Mouse (Mus musculus): ENCODE data around the gene St5.

St5 gene

DNA sequence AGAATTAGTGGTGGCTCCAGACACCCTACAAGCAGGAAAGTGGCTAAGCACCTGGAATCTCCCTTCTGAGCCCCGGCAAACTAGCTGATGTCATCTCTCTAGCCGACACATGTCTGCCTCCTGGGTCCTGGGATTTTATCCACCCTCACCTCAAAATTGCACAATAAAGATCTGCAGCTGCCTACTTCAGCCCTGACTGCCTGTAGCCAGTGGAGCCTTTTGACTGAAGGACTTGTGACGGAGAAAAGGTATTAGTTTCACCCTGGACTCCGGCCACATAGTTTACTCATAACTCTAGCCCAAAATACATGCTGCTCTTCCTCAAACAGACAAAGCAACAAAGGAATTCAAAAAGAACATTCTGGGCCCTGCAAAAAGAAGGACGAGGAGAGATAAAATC lies 66.0 kb downstream of the St5 start:
- WGBS: 68% methylated on average over 5 of the region's 5 CpGs

DNA sequence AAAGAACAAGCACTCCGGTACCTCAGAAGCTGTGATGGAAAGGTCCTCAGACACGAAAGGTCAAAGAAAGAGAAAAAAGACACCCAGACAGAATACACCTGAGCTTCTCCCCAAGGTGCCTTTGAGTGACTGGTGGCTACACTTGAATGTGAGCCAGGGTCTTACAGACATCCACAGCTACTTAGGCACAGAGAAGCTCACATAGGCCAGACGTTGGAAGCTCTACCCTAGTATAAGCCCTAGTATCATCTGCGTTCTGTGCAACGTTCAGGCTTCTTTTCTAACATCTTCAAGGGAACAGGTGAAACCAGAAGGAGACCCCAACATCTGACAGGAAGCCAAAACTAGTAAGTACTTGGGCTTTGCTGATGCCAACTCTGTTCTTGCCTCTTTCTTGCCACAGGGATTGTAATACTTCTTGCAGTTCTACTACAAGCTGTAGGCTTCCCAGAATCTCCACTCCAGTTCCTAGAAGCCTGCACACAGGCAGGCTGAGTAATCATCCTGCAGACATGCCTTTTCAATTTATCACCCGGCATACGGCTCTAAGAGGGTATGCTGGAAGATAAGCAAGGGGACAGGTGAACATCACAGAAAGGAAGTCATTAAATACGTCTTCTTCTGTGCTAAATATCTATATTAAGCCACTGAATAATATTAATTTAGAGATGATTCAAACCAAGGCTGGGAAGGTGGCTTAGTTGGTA lies 67.2 kb downstream of the St5 start:
- WGBS: 84% methylated on average over 8 of the region's 8 CpGs

DNA sequence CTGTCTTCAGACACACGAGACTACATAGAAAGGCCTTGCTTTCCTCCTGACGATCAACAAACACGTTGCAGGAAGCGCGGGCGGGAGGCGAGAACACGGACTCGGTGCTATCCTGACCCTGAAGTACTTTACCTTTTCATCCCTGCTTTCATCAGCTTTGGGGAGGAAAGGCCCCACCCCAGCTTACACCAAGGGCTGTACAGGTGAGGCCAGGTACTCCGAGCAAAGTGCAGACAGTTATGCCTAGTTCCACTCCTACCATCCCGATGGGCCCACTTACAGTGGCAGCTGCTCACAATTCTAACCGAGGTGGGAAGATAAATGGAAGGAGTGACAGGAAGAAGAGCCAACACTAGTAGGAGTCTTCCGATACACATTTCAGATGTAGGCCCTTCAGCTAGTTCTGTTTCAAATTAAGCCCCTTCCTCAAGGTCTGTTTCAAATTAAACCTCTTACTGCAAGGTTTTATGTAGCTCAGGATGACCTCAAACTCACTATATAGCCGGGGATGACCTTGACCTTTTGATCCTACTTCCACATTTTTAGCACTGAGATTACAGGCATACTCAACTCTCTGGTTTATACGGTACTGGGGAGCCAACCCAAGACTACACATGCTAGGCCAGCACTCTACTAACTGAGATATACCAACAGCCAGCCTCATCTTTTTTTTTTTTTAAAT lies 69.9 kb downstream of the St5 start:
- WGBS: 87% methylated on average over 15 of the region's 15 CpGs

DNA sequence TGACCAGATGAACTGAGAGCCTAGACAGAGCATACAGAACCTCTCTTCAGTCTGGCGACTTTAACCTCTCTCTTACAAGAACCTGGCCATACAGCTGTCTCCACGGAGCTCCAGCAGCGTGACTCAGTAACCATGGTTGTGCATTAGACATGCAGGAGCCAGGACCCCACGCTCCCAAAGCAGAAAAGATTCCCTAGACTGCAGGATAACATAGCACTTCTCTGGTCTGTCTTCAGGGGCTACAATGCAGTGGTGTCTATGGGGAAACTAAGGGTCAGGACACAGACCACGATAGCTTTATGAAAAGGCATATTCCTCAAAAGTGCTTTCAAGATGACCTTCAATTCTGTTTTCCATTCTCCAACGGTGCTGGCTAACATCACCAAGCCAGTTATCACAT lies 72.1 kb downstream of the St5 start:
- WGBS: 76% methylated on average over 6 of the region's 6 CpGs

DNA sequence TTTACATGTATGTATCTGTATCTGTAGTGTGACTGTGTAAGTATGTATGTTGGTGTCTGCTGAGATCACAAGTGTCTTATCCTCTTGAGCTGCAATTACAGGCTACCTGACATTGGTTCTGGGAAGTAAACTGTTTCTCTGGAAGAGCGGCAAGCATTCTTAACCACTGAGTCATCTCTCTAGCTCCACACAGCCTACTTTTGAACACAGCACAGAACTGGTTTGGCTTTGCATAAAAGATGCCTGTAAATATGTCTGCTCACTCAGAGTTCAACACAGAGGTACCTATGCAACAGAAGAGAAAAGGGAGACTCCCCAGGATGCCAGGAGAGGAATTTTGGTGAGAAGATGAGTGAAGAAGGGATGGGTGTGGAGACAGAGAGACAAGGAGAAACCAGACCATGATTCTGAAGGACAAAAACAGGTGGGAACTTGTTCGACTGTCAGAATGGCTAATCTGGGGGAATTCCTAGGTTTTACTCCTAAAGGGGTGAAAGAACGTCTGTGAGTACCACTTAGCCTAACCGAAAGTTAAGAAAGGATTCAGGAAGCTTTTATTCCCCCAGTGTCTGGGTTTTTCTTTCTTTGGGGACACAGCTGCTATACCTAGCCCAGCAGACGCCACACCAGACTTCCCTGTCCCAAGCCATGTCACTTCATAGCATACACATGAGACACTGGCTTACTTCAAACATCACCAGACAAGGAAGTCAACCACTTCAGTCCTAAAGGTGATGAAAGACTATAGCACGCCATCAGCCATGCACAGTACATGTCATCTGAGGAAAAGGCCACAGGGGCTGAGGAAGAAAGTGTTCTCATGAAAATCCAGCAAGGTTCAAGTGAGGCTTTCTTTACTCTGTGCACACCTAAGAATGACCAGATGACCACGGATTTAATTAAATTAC lies 73.3 kb downstream of the St5 start:
- WGBS: 81% methylated on average over 7 of the region's 7 CpGs

DNA sequence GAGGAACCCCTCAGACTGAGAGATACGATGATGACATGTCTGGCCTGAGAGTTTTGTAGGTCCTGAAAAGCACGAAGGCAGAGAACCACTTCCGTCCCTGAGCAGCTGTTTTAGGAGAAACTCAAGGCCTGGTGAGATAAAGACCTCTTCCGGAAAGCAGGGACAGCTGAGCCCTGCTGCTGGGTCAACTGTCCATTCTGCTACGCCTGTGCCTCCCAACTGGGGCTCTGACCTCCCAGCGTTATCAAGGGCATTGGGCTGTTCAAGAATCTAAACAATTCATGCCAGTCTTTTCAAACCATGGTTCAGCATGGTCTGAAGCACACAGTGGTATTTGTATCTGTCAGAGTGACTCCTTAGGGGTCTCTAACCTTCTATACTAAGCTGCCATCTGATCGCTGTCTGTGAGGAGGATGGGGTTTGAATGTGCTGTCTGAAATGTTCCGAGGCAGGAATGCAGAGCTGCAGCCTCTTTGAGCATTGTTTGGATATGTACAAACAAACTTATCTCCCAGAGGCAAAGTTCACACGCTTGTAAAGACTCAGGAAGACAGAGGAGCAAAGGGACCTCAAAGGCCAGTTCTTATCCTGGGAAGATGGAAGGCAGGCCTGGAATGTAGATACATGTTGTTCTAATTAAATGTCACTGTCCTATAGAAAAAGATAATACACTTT lies 74.3 kb downstream of the St5 start:
- 78% methylated on average over 9 of the region's 9 CpGs for WGBS

DNA sequence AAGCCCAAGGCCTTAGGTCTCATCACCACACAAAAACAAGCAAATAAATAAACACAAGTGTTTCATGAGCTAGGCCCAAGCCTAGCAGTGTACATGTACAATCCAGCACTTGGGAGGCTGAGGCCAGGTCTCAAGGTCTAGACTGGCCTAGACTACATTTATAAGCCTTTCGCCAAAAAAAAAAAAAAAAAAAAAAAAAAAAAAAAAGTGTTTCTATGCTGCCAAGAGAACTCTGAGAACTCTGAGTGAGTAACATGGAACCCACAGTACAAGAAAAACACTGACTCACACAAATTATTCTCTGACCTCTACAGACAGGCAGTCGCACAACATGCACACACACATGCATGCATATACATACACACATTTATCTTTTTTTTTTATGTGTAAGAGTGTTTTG lies 75.6 kb downstream of the St5 start:
- 83% methylated on average over 2 of the region's 2 CpGs for WGBS

DNA sequence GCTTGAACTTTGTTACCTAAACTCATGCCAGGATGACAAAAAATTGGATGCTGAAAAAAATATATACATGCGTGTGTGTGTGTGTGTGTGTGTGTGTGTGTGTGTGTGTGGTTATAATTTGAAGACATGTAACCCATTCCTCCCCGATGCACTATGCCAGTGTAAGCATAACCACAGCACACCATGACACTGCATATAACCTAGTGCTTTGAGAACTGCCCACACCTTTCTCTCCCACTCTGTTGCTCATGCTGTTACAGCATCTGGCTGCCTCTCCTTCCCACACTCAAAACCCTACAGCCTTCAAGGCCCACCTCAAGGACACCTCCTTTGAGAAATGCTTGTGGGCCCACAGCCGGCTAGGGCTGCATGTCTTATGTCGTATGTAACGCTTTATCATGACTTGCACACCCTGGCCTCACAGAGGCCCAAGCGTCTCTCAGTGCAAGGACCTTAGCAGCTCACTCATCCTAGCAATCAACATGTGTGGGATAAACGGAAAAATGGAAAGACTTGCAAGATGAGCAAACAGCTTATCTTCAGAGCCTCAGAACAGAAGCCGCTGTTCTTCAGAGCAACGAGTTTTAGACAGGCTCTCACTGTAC lies 81.1 kb downstream of the St5 start:
- 82% methylated on average over 9 of the region's 9 CpGs for WGBS

DNA sequence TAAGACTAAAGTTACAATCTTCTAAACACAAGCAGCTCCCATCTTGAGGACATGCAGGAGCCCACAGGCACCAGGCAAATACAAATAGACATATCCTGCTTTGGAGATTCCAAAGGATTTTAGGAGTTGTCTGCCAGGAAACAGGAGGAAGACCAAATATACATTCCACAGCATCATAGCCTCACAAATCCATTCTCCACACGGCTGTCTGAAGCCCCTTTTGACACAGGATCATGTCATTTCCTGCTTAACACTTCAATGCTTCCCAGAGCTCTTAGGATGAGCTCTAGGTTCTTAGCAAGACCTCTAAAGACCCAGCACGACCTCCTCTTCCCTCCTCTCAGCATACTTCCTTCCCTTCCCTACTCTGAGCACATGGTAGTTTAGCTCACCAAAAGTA lies 82.4 kb downstream of the St5 start:
- WGBS: 60% methylated on average over 2 of the region's 2 CpGs

DNA sequence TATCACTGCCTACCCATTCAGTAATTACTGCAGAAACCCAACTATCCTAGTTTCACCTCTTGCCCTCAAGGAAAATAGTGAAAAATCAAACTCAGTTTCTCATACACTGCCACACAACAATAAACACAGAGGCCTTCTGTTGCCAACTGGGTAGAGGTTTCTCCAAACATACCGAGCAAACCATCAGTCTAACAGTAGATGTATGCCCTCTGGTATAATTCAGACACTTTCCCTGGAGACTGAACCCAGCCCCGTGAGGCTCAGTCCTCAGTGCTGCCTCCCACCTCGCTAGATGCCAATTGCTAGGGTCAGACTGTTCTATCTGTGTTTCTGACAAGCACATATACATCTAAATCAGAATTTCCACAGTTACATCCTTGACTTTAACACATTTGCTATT lies 83.1 kb downstream of the St5 start:
- WGBS: 82% methylated on average over 3 of the region's 3 CpGs

DNA sequence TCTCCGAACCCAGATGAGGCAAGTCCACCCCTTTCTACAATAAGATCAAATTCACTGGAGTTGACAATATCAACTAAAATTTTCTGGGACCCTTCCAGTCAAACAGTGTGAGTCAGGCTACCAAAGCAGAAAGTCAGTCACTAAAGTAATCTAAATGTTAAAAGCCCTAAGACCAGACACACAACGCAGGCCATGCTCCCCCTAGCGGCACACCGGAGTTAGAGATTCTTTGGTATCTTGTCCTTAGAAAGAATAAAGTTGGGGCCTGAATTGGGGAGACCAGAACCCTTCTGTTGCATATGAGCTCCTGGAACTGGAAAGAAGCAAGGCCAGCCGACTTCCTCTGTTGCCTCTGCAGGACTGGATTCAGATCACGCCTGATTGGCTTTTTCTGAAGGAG lies 84.7 kb downstream of the St5 start:
- 32% methylated on average over 6 of the region's 6 CpGs for WGBS

DNA sequence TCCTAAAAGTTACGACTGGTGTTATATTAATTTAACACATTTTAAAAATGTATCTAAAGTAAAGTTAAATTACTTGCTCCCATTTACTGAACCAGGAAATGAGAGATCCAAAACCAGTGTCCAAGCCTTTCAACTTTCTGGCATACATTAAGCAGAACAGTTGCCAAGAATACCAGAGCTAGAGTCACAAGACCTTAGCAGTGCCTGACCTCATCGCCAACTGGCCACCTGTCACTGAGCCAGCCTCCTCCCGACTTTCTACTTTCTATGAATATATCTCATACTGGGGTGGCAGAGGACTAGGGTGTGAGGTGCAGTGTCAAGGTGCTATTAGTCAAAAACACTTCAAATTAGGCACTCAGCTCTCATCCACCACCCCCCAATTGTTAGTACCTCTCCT lies 85.6 kb downstream of the St5 start:
- WGBS: 56% methylated on average over 3 of the region's 3 CpGs

DNA sequence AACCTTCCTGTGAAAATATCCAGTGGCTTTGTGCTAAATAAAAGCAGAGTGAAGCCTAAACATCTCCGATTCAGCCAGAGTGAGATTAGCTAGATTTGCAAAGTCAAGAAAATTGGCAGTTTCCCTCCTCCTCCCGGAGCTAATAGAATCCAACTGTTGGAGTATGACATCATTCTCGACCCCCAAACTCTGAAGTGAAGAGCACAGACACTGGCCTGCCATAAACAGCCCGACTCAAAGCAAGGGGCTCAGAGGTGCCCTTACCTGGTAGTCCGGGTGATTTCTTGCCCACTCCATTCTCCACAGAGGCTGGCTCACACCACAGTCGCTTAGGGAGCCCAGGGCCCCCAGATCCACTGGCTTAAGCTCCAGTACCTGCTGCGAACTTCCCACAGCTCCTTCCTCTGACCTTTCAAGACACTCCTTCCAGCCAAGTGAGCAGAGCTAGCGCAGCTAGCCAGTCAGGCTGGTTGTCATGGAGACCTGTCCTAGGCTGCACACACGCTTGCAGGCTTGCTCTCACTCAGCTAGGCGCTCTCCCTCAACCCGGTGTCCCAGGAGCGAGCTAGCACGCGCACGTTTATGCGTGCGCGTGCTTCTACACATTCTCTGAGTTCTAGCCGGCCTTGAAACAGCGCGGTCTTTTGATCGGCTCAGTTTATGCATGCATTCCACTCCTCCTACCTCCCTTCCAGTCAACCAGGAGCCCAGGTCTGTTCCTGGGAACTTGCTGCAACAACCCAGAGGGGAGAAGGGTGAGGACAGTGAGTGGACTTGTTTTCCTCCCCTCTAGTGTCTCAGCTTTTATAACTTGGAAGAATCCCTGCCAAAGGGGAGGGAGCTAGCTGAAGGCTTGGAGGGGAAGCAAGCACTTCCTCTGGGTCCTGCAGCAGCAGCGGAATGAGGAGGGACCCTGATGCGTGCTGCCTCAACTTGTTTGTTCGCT lies 87.1 kb downstream of the St5 start:
- 3% methylated on average over 25 of the region's 25 CpGs for WGBS

DNA sequence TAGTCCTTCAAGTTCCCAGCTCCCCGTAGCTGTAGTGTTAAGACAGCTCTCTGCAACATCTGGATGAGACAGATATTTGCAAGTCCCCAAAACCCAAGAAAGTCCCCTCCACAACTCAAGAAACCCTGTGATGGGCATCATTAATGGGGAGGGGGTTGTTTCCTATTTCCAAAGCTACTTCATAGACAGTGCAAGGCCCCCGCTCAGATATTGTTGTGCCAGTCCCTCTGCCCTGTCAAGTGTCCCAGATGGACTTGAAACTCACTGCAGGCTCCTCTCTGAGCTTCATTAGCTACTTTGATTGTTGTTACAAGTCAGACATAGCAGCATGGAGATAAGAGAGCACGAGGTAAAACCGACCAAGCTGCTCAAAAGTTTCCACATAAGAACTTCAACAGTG lies 87.8 kb downstream of the St5 start:
- WGBS: 46% methylated on average over 4 of the region's 4 CpGs

DNA sequence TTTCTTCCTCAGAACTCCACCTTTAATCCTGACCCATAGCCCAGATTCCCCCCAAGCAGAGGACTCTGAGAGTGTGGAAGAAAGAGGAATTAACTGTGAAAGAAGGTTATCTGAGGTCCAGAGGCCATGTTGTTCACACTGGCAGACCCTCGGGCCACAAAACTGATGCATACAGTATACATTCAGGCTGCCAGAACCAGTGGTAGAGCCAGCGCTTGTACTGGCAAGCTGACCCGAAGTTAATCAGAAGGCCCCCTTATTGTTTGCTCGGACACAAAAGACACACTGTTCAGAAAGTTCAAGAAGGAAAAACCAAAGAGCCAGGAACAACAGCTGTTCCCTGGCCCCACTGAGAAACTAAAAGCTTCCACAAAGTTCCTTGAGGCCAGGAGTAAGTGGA lies 88.5 kb downstream of the St5 start:
- 47% methylated on average over 4 of the region's 4 CpGs for WGBS

DNA sequence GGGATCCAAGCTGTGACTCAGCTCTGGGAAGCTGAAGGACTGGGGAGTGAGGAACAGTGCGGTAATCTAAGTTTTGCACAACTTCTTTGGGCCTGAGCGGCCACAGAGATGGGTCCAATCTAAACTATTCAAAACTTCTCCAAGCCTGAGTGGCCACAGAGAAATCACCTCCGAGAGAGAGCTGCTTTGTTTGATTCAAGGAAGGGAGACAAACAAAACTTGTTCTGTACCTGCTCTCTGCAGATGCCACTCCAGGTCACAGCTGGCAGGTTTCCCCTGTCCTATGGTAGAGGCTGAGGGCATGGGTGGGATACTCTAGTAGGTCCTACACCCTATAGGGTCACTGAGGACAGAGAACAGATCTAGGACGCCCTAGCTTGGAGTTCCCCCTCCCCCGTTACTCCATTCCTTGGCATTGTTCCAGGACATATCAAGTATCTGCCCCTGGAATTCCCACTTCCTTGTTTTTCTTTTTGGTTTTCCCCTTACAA lies 89.8 kb downstream of the St5 start:
- 75% methylated on average over 5 of the region's 5 CpGs for WGBS

DNA sequence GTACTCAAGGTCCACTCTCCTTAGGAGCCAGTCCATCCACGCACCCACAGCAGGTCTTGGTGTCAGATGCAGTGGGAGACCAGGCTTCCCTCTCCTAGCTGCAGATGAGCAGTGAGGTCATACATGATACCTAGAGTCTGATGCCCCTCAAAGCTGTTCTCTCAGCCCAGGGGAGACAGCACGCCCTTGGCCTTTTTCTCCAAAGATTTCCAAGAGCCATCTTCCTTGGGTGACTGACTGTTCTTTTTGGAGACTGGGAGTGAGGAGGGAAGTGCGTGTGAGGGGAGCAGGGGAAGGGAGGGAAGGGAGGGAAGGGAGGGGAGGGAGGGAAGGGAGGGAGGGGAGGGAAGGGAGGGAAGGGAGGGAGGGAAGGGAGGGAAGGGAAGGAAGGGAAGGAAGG lies 90.4 kb downstream of the St5 start:
- 91% methylated on average over 2 of the region's 3 CpGs for WGBS

DNA sequence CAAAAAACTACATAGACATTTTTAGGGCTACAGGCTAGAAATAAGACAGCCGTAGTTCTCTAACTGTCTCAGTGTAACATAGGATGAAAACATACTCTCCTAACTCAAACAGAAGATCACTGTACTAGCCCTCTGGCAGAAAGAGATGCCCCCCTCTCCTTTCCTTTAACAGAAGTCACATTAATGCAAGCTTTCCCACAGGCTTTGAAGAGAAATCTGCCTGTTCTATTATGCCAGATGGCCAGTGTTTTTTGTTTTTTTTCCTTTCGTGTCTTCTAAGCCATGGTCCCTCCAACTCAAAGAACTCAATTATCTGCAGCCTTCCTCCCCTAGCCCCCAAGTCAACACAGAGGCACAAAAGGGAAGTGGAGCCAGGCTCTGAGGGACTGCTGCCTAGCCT lies 90.9 kb downstream of the St5 start:
- 47% methylated on average over 2 of the region's 2 CpGs for WGBS

DNA sequence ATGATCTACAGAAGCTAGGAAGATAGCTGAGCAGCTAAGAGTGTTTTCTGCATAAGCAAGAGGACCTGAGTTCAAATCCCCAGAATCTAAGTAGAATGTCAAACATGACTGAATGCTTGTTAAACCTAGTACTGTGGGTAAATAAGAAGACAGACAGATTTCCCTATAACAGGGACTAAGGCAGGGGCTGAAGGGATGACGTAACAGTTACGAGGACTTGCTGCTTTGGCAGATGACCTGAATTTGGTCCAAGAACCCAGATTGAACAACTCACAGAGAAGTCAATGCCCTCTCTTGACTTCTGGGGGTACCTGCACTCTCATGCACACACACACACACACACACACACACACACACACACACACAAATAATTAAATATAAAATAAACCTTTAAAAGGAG lies 93.1 kb downstream of the St5 start:
- 82% methylated on average over 2 of the region's 2 CpGs for WGBS

DNA sequence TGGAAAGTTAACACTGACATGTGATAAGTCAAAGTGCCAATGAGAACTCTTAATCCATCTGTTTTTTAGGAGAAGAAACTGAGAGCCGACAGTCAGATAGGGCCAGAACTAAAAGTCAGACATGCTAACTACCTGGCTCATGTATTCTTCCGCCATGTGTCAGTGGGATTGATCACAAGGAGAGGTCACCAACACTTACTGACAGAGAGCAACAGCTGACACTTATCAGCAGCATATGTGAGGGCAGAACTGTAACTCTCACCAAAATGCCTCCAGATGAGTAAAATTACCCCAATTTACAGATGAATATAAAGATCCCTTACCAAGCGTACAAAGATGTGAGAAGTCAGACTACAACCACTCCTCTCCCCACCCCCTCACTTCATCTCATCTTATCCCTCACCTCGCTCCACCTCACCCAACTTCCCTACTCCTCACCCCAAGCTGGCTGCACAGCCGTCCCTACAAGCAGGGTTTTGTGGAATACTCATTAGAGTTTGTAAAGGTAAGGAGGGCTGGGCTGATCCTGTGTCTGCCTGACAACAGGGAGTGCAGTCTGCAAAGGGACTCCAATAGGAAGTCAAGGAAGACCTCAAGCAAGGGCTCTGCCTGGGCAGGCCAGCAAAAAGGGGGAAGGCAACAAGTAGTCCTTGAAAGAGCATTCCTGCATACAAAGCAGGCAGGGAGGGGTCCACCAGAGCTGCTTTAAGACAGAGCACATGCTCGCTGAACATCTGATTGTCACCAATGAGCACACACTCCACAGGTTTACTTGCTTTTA lies 93.7 kb downstream of the St5 start:
- WGBS: 86% methylated on average over 6 of the region's 6 CpGs

All from cerebral cortex, adult 2 months (tissue).